Mouse (Mus musculus): ENCODE results near the gene Podn. TPM values are rescaled to one million over a fixed set of nuclear protein-coding genes. Genes with fewer than 3 reads are reported as not detected.

Gene Podn
- polyA plus RNA-seq, 1 experiment from 2014 or later: 0.44 TPM

GRCm38 (mm10) chr4:108062524-108062923 lies 33.7 kb downstream of the Podn start:
- Histone ChIP-seq H3K36me3 (peaks cover 40% of the 10 kb centered on the region), H3K4me1 (0 out of 2 replicates have a peak, but pooled peaks cover 5% of the 10 kb centered on the region), H3K4me2 (no peak overlapping the region), H3K9ac (replicated peaks) (no peak overlapping the region), H3K4me3 (replicated peaks) (no peak overlapping the region), H3K9me3 (replicated peaks) (no peaks in the 10 kb centered on the region), H3K27me3 (replicated peaks) (no peaks in the 10 kb centered on the region), H3K27ac (replicated peaks) (no peak overlapping the region)
- 95% methylated on average over 5 of the region's 5 CpGs for WGBS
- ATAC-seq (ENCODE audit: low FRiP score): no peak

- 66% methylated on average over 4 of the region's 4 CpGs for WGBS
- ATAC-seq (ENCODE audit: low FRiP score): no peak
- Histone ChIP-seq H3K9me3 (replicated peaks) (no peaks in the 10 kb centered on the region), H3K36me3 (peaks cover 39% of the 10 kb centered on the region), H3K4me1 (0 out of 2 replicates have a peak, but pooled peaks cover 5% of the 10 kb centered on the region), H3K4me2 (no peak overlapping the region), H3K4me3 (replicated peaks) (no peak overlapping the region), H3K27ac (replicated peaks) (no peak overlapping the region), H3K9ac (replicated peaks) (no peak overlapping the region), H3K27me3 (replicated peaks) (no peaks in the 10 kb centered on the region)
Measured at GRCm38 (mm10) chr4:108060774-108061173, 35.5 kb downstream of the Podn start.

- Histone ChIP-seq H3K36me3 (peaks cover 45% of the 10 kb centered on the region), H3K4me2 (no peak overlapping the region), H3K9me3 (replicated peaks) (no peaks in the 10 kb centered on the region), H3K4me1 (0 out of 2 replicates have a peak, but pooled peaks cover 5% of the 10 kb centered on the region), H3K27me3 (replicated peaks) (no peaks in the 10 kb centered on the region), H3K9ac (replicated peaks) (no peak overlapping the region), H3K27ac (replicated peaks) (0 out of 2 replicates have a peak overlapping the region, but pooled peaks have one; percentile 30), H3K4me3 (replicated peaks) (no peak overlapping the region)
- WGBS: 49% methylated on average over 19 of the region's 19 CpGs
- no peak for ATAC-seq (ENCODE audit: low FRiP score)
Measured at GRCm38 (mm10) chr4:108059601-108060379, 36.5 kb downstream of the Podn start.

- no peak overlapping the region for H3K27ac ChIP-seq (replicated peaks)
- no peak overlapping the region for H3K9ac ChIP-seq (replicated peaks)
- H3K4me2 ChIP-seq: no peak overlapping the region
- no peaks in the 10 kb centered on the region for H3K9me3 ChIP-seq (replicated peaks)
- peaks cover 48% of the 10 kb centered on the region for H3K36me3 ChIP-seq
- ATAC-seq (ENCODE audit: low FRiP score): no peak
- no peak overlapping the region for H3K4me3 ChIP-seq (replicated peaks)
- WGBS: 85% methylated on average over 10 of the region's 10 CpGs
- no peaks in the 10 kb centered on the region for H3K27me3 ChIP-seq (replicated peaks)
- 0 out of 2 replicates have a peak, but pooled peaks cover 5% of the 10 kb centered on the region for H3K4me1 ChIP-seq
Measured at GRCm38 (mm10) chr4:108058166-108058565, 38.1 kb downstream of the Podn start.

DNA sequence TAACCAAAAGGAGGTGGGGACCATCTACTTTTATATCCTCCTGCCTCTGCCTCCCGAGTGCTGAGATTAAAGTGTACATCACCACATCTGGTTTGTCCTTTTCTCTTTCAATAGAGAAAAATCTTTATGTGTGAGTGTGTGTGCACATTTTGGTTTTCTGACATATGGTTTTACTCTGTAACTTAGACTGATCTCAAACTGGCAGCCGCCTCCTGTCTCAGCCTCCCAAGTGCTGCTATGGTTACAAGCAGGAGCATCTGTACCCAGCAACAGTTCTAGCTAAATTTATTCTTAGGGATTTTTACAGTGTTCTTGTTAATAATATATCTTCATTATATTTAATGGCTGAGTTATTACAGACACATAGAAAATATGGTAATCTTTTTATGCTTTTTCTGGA lies 39.0 kb downstream of the Podn start:
- Histone ChIP-seq H3K4me3 (replicated peaks) (no peak overlapping the region), H3K27me3 (replicated peaks) (no peaks in the 10 kb centered on the region), H3K9ac (replicated peaks) (no peak overlapping the region), H3K4me1 (0 out of 2 replicates have a peak, but pooled peaks cover 5% of the 10 kb centered on the region), H3K9me3 (replicated peaks) (no peaks in the 10 kb centered on the region), H3K4me2 (no peak overlapping the region), H3K36me3 (peaks cover 58% of the 10 kb centered on the region), H3K27ac (replicated peaks) (no peak overlapping the region)
- no peak for ATAC-seq (ENCODE audit: low FRiP score)
- WGBS: 93% methylated on average over 2 of the region's 2 CpGs

- Histone ChIP-seq H3K4me3 (replicated peaks) (no peak overlapping the region), H3K9me3 (replicated peaks) (no peaks in the 10 kb centered on the region), H3K27ac (replicated peaks) (no peak overlapping the region), H3K36me3 (peaks cover 66% of the 10 kb centered on the region), H3K4me1 (0 out of 2 replicates have a peak, but pooled peaks cover 5% of the 10 kb centered on the region), H3K4me2 (no peak overlapping the region), H3K27me3 (replicated peaks) (no peaks in the 10 kb centered on the region), H3K9ac (replicated peaks) (no peak overlapping the region)
- no peak for ATAC-seq (ENCODE audit: low FRiP score)
- WGBS: 95% methylated on average over 10 of the region's 10 CpGs
Measured at GRCm38 (mm10) chr4:108055873-108056272, 40.4 kb downstream of the Podn start.

DNA sequence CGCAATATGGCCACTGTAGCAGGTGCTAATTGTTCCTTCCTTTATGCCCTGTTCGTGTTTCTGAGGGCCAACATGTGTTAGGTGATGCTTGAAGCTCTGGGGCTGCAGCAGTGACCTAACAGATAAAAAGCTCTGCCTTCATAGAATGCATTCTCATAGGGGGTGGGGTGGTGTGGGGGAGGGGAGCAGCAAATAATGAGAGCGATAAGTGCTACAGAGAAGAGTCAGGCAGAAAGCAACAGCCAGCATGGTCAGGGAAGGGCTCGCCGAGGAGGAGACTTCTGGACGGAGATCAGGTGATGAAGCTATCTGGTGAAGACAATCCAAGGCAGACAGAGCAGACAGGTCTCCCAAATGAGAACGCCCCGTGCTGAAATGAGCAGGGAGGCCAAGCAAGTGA lies 43.6 kb downstream of the Podn start:
- Histone ChIP-seq H3K27me3 (replicated peaks) (no peaks in the 10 kb centered on the region), H3K36me3 (peaks cover 72% of the 10 kb centered on the region), H3K4me1 (no peaks in the 10 kb centered on the region), H3K9ac (replicated peaks) (no peak overlapping the region), H3K4me2 (no peak overlapping the region), H3K27ac (replicated peaks) (no peak overlapping the region), H3K4me3 (replicated peaks) (no peak overlapping the region), H3K9me3 (replicated peaks) (no peaks in the 10 kb centered on the region)
- WGBS: 90% methylated on average over 8 of the region's 8 CpGs
- ATAC-seq (ENCODE audit: low FRiP score): no peak

- H3K9me3 ChIP-seq (replicated peaks): no peaks in the 10 kb centered on the region
- H3K4me3 ChIP-seq (replicated peaks): no peak overlapping the region
- H3K36me3 ChIP-seq: peaks cover 75% of the 10 kb centered on the region
- no peak overlapping the region for H3K4me2 ChIP-seq
- H3K9ac ChIP-seq (replicated peaks): no peak overlapping the region
- H3K27ac ChIP-seq (replicated peaks): no peak overlapping the region
- no peaks in the 10 kb centered on the region for H3K27me3 ChIP-seq (replicated peaks)
- no peaks in the 10 kb centered on the region for H3K4me1 ChIP-seq
- WGBS: 82% methylated on average over 10 of the region's 10 CpGs
- no peak for ATAC-seq (ENCODE audit: low FRiP score)
Measured at GRCm38 (mm10) chr4:108051687-108052274, 44.5 kb downstream of the Podn start.

DNA sequence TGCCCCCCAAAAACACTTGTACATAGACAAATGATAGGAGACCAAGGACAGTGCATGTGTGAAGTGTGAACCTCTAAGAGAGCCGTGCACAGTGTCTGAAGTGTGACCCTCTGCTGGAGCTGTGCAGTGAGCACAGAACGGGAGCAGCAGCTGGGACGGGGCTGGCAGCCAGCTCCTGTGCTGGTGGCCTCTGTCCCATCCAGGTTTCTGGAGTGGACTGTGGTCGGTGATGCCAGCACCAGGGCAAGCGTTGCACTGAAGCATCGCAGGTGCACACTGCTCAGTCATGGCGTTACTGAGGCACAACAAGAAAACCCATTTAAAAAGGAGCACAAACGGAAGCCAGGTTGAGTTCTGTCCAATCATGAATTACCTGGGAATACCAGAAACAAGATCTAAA lies 50.1 kb downstream of the Podn start:
- peaks cover 50% of the 10 kb centered on the region for H3K36me3 ChIP-seq
- H3K27me3 ChIP-seq (replicated peaks): no peaks in the 10 kb centered on the region

GRCm38 (mm10) chr4:108045136-108046107 lies 50.8 kb downstream of the Podn start:
- H3K4me2 ChIP-seq: no peak overlapping the region
- no peaks in the 10 kb centered on the region for H3K4me1 ChIP-seq
- 76% methylated on average over 19 of the region's 19 CpGs for WGBS
- ATAC-seq (ENCODE audit: low FRiP score): no peak
- no peaks in the 10 kb centered on the region for H3K9me3 ChIP-seq (replicated peaks)
- no peak overlapping the region for H3K9ac ChIP-seq (replicated peaks)
- H3K27ac ChIP-seq (replicated peaks): no peak overlapping the region
- no peak overlapping the region for H3K4me3 ChIP-seq (replicated peaks)
- H3K36me3 ChIP-seq: peaks cover 46% of the 10 kb centered on the region
- H3K27me3 ChIP-seq (replicated peaks): no peaks in the 10 kb centered on the region

More for the DNA sequence above, 50.1 kb downstream of the Podn start:
- no peak for ATAC-seq (ENCODE audit: low FRiP score)
- no peak overlapping the region for H3K4me2 ChIP-seq
- H3K27ac ChIP-seq (replicated peaks): no peak overlapping the region
- H3K9ac ChIP-seq (replicated peaks): no peak overlapping the region
- no peak overlapping the region for H3K4me3 ChIP-seq (replicated peaks)
- 90% methylated on average over 8 of the region's 8 CpGs for WGBS
- no peaks in the 10 kb centered on the region for H3K9me3 ChIP-seq (replicated peaks)
- H3K4me1 ChIP-seq: no peaks in the 10 kb centered on the region

DNA sequence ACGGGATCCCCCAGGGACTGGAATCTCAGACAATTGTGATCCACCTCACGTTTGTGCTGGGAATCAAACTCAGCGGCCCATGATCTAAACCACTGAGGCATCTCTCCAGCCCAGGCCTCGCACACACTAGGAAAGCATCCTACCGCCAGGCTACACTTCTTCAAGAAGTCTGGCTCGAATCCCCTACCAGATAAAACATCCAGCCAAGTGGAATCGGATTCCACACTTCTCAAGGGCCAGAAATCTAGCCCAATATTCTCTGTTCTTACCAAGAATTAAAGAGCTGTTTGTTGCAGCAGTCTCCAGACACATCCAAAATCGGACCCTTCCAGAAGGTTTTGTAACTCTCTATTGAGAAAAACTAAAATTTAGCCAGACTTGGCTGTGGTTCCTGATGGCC lies 59.2 kb downstream of the Podn start:
- ATAC-seq (ENCODE audit: low FRiP score): peak; percentile 53; the same call in 1 of the 2 replicates
- WGBS: 64% methylated on average over 8 of the region's 8 CpGs
- no peak overlapping the region for H3K4me2 ChIP-seq

More for the DNA sequence above, 59.2 kb downstream of the Podn start:
- Histone ChIP-seq H3K27ac (replicated peaks) (no peak overlapping the region), H3K9ac (replicated peaks) (no peak overlapping the region), H3K4me1 (peaks cover 7% of the 10 kb centered on the region), H3K4me3 (replicated peaks) (no peak overlapping the region), H3K9me3 (replicated peaks) (no peaks in the 10 kb centered on the region), H3K27me3 (replicated peaks) (peaks cover 18% of the 10 kb centered on the region), H3K36me3 (peaks cover 3% of the 10 kb centered on the region; the same call in 1 of the 2 replicates)
